9 mouse cellular contexts compared by ENCODE assay signal in the genomic region with DNA sequence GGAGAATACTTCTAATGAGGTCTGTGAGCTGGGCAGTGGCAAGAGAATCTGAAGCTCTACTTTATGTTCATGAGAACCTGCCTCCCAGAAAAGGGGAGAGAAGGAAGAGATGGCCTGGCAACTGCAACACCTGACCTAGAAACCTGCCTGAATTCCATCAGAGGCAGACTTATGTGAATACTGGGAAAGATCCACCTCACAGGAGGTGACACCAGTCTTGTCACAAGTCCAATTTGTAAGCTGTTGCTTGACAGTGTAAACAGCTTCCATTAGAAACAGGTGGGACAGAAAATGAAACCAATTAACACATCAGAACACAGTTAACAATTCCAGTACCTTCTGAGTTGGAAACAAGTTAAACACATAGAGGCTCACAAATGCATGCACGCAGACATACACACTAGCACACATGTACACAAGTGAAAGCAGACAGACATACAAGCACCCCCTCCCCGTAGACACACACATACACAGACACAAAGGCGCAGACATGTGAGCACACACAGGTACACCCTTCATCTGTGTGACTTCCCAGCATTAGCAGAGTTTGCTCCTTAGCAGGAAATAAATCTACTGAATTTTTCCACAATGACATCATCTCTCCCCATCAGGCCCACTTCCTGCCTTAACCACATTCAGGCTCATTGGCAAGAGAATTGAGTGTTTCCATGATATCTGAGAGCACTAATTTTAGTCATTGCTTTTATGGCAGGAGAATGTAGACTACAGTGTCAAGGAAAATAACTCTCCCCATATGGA. TPM values are rescaled to one million over a fixed set of nuclear protein-coding genes. Genes with fewer than 3 reads are reported as not detected.
DNase-seq lines count a peak whose midpoint lies in the region; ATAC-seq and TF ChIP-seq lines count a peak whose summit lies in the region.
"Had no signal": no experiment of that assay in that cellular context is flagged by ENCODE, and none has a peak within 500 bp of the region (broad histone marks: within the 10 kb centered on the region; RNA-seq: fewer than 3 reads in every experiment).

No protein-coding gene starts in this region.

- no peaks in the 10 kb centered on the region for H3K27me3 ChIP-seq in hindbrain, embryonic 12.5 days
- no peaks in the 10 kb centered on the region for H3K27me3 ChIP-seq in hindbrain, embryonic 11.5 days (ENCODE audit: control insufficient read depth, insufficient read depth, low read length)
- H3K27me3 ChIP-seq in heart, adult 2 months (ENCODE audit: control insufficient read depth, insufficient read depth, low read length), result no peaks in the 10 kb centered on the region
- no peaks in the 10 kb centered on the region for H3K27me3 ChIP-seq in limb, embryonic 12.5 days
- no peaks in the 10 kb centered on the region for H3K27me3 ChIP-seq in midbrain, embryonic 16.5 days (ENCODE audit: control insufficient read depth, insufficient read depth, low read depth, low read length)

- no peaks in the 10 kb centered on the region for H3K36me3 ChIP-seq in hindbrain, embryonic 12.5 days
- no peaks in the 10 kb centered on the region for H3K36me3 ChIP-seq in hindbrain, embryonic 11.5 days (ENCODE audit: control insufficient read depth, insufficient read depth, low read length)
- H3K36me3 ChIP-seq in heart, adult 2 months (ENCODE audit: control insufficient read depth, insufficient read depth, low read length), result peaks cover 6% of the 10 kb centered on the region
- H3K36me3 ChIP-seq in limb, embryonic 12.5 days, result peaks cover 3% of the 10 kb centered on the region; the same call in 1 of the 2 replicates
- no peaks in the 10 kb centered on the region for H3K36me3 ChIP-seq in midbrain, embryonic 16.5 days (ENCODE audit: control insufficient read depth, insufficient read depth, low read length)

- 91% methylated on average over 3 of the region's 3 CpGs for WGBS in hindbrain, embryonic 12.5 days
- WGBS in hindbrain, embryonic 11.5 days, result 96% methylated on average over 3 of the region's 3 CpGs
- 46% methylated on average over 3 of the region's 3 CpGs for WGBS in heart, adult 2 months
- WGBS in limb, embryonic 12.5 days, result 50% methylated on average over 3 of the region's 3 CpGs
- WGBS in midbrain, embryonic 16.5 days, result 95% methylated on average over 3 of the region's 3 CpGs

- H3K4me1 ChIP-seq in hindbrain, embryonic 12.5 days, result 0 out of 2 replicates have a peak, but pooled peaks cover 3% of the 10 kb centered on the region
- H3K4me1 ChIP-seq in hindbrain, embryonic 11.5 days (replicated peaks; ENCODE audit: control insufficient read depth, insufficient read depth, low read length), result no peaks in the 10 kb centered on the region
- H3K4me1 ChIP-seq in heart, adult 2 months (ENCODE audit: control insufficient read depth, insufficient read depth, low read length), result peaks cover 13% of the 10 kb centered on the region
- peaks cover 30% of the 10 kb centered on the region for H3K4me1 ChIP-seq in limb, embryonic 12.5 days (replicated peaks)
- no peaks in the 10 kb centered on the region for H3K4me1 ChIP-seq in midbrain, embryonic 16.5 days (ENCODE audit: control insufficient read depth, insufficient read depth, low read length)

- no peak for TF ChIP-seq EP300 in heart, adult 2 months (IDR thresholded peaks at IDR 0.05; ENCODE audit: insufficient read depth, low read depth, low read length)

- H3K27ac ChIP-seq in hindbrain, embryonic 12.5 days, result 0 out of 2 replicates have a peak overlapping the region, but pooled peaks have one; percentile 5
- H3K27ac ChIP-seq in hindbrain, embryonic 11.5 days (ENCODE audit: low read depth, low read length), result no peak overlapping the region
- H3K27ac ChIP-seq in heart, adult 2 months, result peak overlapping the region; percentile 61
- peak overlapping the region; percentile 91 for H3K27ac ChIP-seq in limb, embryonic 12.5 days
- no peak overlapping the region for H3K27ac ChIP-seq in midbrain, embryonic 16.5 days (ENCODE audit: low read length)

- intact Hi-C loops in heart, adult 2 months (cut with DNase I), result loop anchor here (2.0 to 5.0 kb wide), 2 partner anchors 33 to 51 kb away; partner anchors contain the start of genes Fancf and Gas2

- TF ChIP-seq CTCF in heart, adult 2 months (IDR thresholded peaks at IDR 0.05), result no peak

- DNase-seq in hindbrain, embryonic 11.5 days (ENCODE audit: low spot score), result no peak
- peak; percentile 9 to 21 for DNase-seq in heart, adult 2 months
- DNase-seq in thymus, postnatal 25 days, result no peak
- DNase-seq in adrenal gland, postnatal 10 days, result no peak
- DNase-seq: right cerebral cortex, postnatal 25 days had no signal

- no peak for ATAC-seq in hindbrain, embryonic 12.5 days (ENCODE audit: low FRiP score)
- ATAC-seq in hindbrain, embryonic 11.5 days (ENCODE audit: low FRiP score), result no peak
- peak; percentile 85 for ATAC-seq in activated CD4-positive, CD25-positive, alpha-beta regulatory T cell, adult 4 months
- ATAC-seq in limb, embryonic 12.5 days (ENCODE audit: insufficient number of reproducible peaks, insufficient read depth, low FRiP score, low TSS enrichment, low read depth), result peak; percentile 92
- ATAC-seq in midbrain, embryonic 16.5 days, result no peak

- H3K4me3 ChIP-seq in hindbrain, embryonic 12.5 days, result no peak overlapping the region
- no peak overlapping the region for H3K4me3 ChIP-seq in hindbrain, embryonic 11.5 days (ENCODE audit: low read depth, low read length)
- H3K4me3 ChIP-seq in heart, adult 2 months, result no peak overlapping the region
- no peak overlapping the region for H3K4me3 ChIP-seq in limb, embryonic 12.5 days (replicated peaks)
- H3K4me3 ChIP-seq in midbrain, embryonic 16.5 days (ENCODE audit: low read depth, low read length), result no peak overlapping the region

- H3K79me2 ChIP-seq in heart, adult 2 months (replicated peaks; ENCODE audit: control insufficient read depth, insufficient read depth, low read length), result no peaks in the 10 kb centered on the region

- no peak overlapping the region for H3K9ac ChIP-seq in hindbrain, embryonic 12.5 days
- H3K9ac ChIP-seq in hindbrain, embryonic 11.5 days (ENCODE audit: low read depth, low read length), result no peak overlapping the region
- H3K9ac ChIP-seq in heart, adult 2 months (ENCODE audit: low read depth, low read length), result peak overlapping the region; percentile 63
- no peak overlapping the region for H3K9ac ChIP-seq in limb, embryonic 12.5 days (replicated peaks)
- H3K9ac ChIP-seq in midbrain, embryonic 16.5 days (ENCODE audit: low read depth, low read length), result no peak overlapping the region

- no peak overlapping the region for H3K4me2 ChIP-seq in hindbrain, embryonic 12.5 days (replicated peaks)
- H3K4me2 ChIP-seq in hindbrain, embryonic 11.5 days (replicated peaks; ENCODE audit: low read depth, low read length), result no peak overlapping the region
- H3K4me2 ChIP-seq in limb, embryonic 12.5 days, result no peak overlapping the region
- no peak overlapping the region for H3K4me2 ChIP-seq in midbrain, embryonic 16.5 days (ENCODE audit: low read length)

- no peaks in the 10 kb centered on the region for H3K9me3 ChIP-seq in hindbrain, embryonic 12.5 days (replicated peaks)
- H3K9me3 ChIP-seq in hindbrain, embryonic 11.5 days (ENCODE audit: control insufficient read depth, low read length), result no peaks in the 10 kb centered on the region
- H3K9me3 ChIP-seq in limb, embryonic 12.5 days, result no peaks in the 10 kb centered on the region
- H3K9me3 ChIP-seq in midbrain, embryonic 16.5 days (replicated peaks; ENCODE audit: control insufficient read depth, low read length, poor library complexity, severe bottlenecking), result no peaks in the 10 kb centered on the region

- no peak for TF ChIP-seq POLR2A in heart, adult 2 months (IDR thresholded peaks at IDR 0.05; ENCODE audit: insufficient read depth, low read depth, low read length)

RNA-seq across cellular contexts. Expression of gene Fancf, which starts 51.4 kb away (rescaled TPM):
- polyA plus RNA-seq in hindbrain, embryonic 12.5 days (2016; fragmentation: Nextera tagmentation; extraction: Ambion mirVana), result 14.0 and 15.4 TPM in 2 replicates
- 12.1 and 14.2 TPM in 2 replicates for polyA plus RNA-seq in hindbrain, embryonic 11.5 days (2014; fragmentation: Nextera tagmentation; extraction: Ambion mirVana)
- 1 to 10 TPM in 1 of 2 experiments, under 1 TPM in 1; 0.75 to 1.1 TPM for polyA plus RNA-seq in activated CD4-positive, CD25-positive, alpha-beta regulatory T cell, adult 4 months (2017; shearing (Covaris generic))
- 1 to 10 TPM; 1.3 to 2.7 TPM for total RNA-seq in heart, adult 2 months (2021)
- polyA plus RNA-seq in heart, adult 2 months (2012; rRNA removed), result 1.6 and 2.2 TPM in 2 replicates
- polyA plus RNA-seq in limb, embryonic 12.5 days (2016; fragmentation: Nextera tagmentation; extraction: Ambion mirVana), result 27.0 and 27.2 TPM in 2 replicates
- 7.1 and 7.6 TPM in 2 replicates for polyA plus RNA-seq in midbrain, embryonic 16.5 days (2015; fragmentation: Nextera tagmentation; extraction: Ambion mirVana)
- total RNA-seq in adrenal gland, postnatal 10 days (2021), result 1 to 10 TPM; 6.8 to 7.6 TPM

RNA-seq across cellular contexts. Expression of gene Gas2, which starts 51.7 kb away (rescaled TPM):
- polyA plus RNA-seq in hindbrain, embryonic 12.5 days (2016; fragmentation: Nextera tagmentation; extraction: Ambion mirVana), result 53.1 and 54.3 TPM in 2 replicates
- 41.1 and 41.7 TPM in 2 replicates for polyA plus RNA-seq in hindbrain, embryonic 11.5 days (2014; fragmentation: Nextera tagmentation; extraction: Ambion mirVana)
- 1 to 10 TPM; 2.5 to 3.5 TPM for polyA plus RNA-seq in activated CD4-positive, CD25-positive, alpha-beta regulatory T cell, adult 4 months (2017; shearing (Covaris generic))
- total RNA-seq in heart, adult 2 months (2021), result 1 to 10 TPM; 4.3 TPM
- polyA plus RNA-seq in heart, adult 2 months (2012; rRNA removed), result 2.3 and 4.9 TPM in 2 replicates
- 176 and 179 TPM in 2 replicates for polyA plus RNA-seq in limb, embryonic 12.5 days (2016; fragmentation: Nextera tagmentation; extraction: Ambion mirVana)
- 17.3 TPM in 2 replicates for polyA plus RNA-seq in midbrain, embryonic 16.5 days (2015; fragmentation: Nextera tagmentation; extraction: Ambion mirVana)
- total RNA-seq in adrenal gland, postnatal 10 days (2021), result 10 to 100 TPM; 30.3 to 30.8 TPM

Comparison
In these comparisons a context has a peak if more than half of its experiments do, and no peak if none do; other contexts are left out.
1. H3K27ac ChIP-seq: peak in hindbrain, embryonic 12.5 days (single experiment), heart, adult 2 months (single experiment) and limb, embryonic 12.5 days (single experiment); none in hindbrain, embryonic 11.5 days (single experiment) and midbrain, embryonic 16.5 days (single experiment).
2. ATAC-seq: peak in activated CD4-positive, CD25-positive, alpha-beta regulatory T cell, adult 4 months (single experiment) and limb, embryonic 12.5 days (single experiment); none in hindbrain, embryonic 12.5 days (single experiment), hindbrain, embryonic 11.5 days (single experiment) and midbrain, embryonic 16.5 days (single experiment).
3. DNase-seq: peak in heart, adult 2 months (2 of 2); none in hindbrain, embryonic 11.5 days (single experiment), thymus, postnatal 25 days (single experiment) and adrenal gland, postnatal 10 days (single experiment).